ENCODE assay signal across 7 mouse cellular contexts in genomic region chr15:81302151-81302808, GRCm38 (mm10). TPM values are rescaled to one million over a fixed set of nuclear protein-coding genes. Genes with fewer than 3 reads are reported as not detected.
DNase-seq lines count a peak whose midpoint lies in the region; ATAC-seq and TF ChIP-seq lines count a peak whose summit lies in the region.

No protein-coding gene starts in this region.

- no peaks in the 10 kb centered on the region for H3K79me2 ChIP-seq in liver, adult 2 months (ENCODE audit: control insufficient read depth, insufficient read depth, low read length)

- H3K9ac ChIP-seq in liver, adult 2 months (ENCODE audit: low read depth, low read length), result no peak overlapping the region

- peak; percentile 29 for DNase-seq in liver, adult 2 months (ENCODE audit: extremely low read depth, low read depth, low spot score)
- DNase-seq in liver, result no peak
- DNase-seq in NIH3T3 (ENCODE audit: low read depth), result peak; percentile 66
- DNase-seq in retina, postnatal 1 day, result peak; percentile 30
- DNase-seq in adrenal gland, adult 2 months, result no peak
- DNase-seq in neural tube, embryonic 10.5 days (ENCODE audit: extremely low spot score, low spot score), result no peak

- peaks cover 13% of the 10 kb centered on the region for H3K4me1 ChIP-seq in liver, adult 2 months (ENCODE audit: control insufficient read depth, insufficient read depth, low read length)

- no peak overlapping the region for H3K27ac ChIP-seq in liver, adult 2 months (replicated peaks; ENCODE audit: insufficient read depth, low read depth, low read length)

- peak; percentile 25; the same call in 1 of the 2 replicates for TF ChIP-seq CTCF in liver, adult 2 months (IDR thresholded peaks at IDR 0.05; ENCODE audit: low read depth, low read length)

- TF ChIP-seq POLR2A in liver, adult 2 months (IDR thresholded peaks at IDR 0.05; ENCODE audit: extremely low read depth, insufficient read depth, low read length), result no peak

- H3K36me3 ChIP-seq in liver, adult 2 months (ENCODE audit: control insufficient read depth, insufficient read depth, low read length), result no peaks in the 10 kb centered on the region

- ATAC-seq in inflammation-experienced regulatory T-cells, adult 6 months, result peak; percentile 37

- no peaks in the 10 kb centered on the region for H3K27me3 ChIP-seq in liver, adult 2 months (ENCODE audit: control insufficient read depth, insufficient read depth, low read length)

- no peak overlapping the region for H3K4me3 ChIP-seq in liver, adult 2 months (ENCODE audit: insufficient read depth, low read depth, low read length)

- 51% methylated on average over 13 of the region's 13 CpGs for WGBS in liver, adult 2 months

RNA-seq across cellular contexts. Expression of gene Slc25a17, which starts 58.3 kb away (rescaled TPM):
- total RNA-seq in liver, adult 2 months (2014; rRNA removed), result 56.1 and 67.8 TPM in 2 replicates
- 30.2 and 30.4 TPM in 2 replicates for polyA plus RNA-seq in liver, adult 2 months (2012; rRNA removed)
- polyA plus RNA-seq in inflammation-experienced regulatory T-cells, adult 6 months (2017; shearing (Covaris generic)), result 100 to 1,000 TPM in 1 of 3 experiments, 10 to 100 TPM in 2; 94.4 to 105 (median 99.3) TPM
- 10 to 100 TPM; 77.4 to 99.9 TPM for total RNA-seq in adrenal gland, adult 2 months (2021)
- polyA plus RNA-seq in adrenal gland, adult 2 months (2012; rRNA removed), result 16.8 and 19.8 TPM in 2 replicates

Comparison
In these comparisons a context has a peak if more than half of its experiments do, and no peak if none do; other contexts are left out.
1. DNase-seq: peak in liver, adult 2 months (single experiment), NIH3T3 (single experiment) and retina, postnatal 1 day (single experiment); none in liver (single experiment), adrenal gland, adult 2 months (single experiment) and neural tube, embryonic 10.5 days (single experiment).